Mouse (Mus musculus): ENCODE results near the gene Rora.

DNA sequence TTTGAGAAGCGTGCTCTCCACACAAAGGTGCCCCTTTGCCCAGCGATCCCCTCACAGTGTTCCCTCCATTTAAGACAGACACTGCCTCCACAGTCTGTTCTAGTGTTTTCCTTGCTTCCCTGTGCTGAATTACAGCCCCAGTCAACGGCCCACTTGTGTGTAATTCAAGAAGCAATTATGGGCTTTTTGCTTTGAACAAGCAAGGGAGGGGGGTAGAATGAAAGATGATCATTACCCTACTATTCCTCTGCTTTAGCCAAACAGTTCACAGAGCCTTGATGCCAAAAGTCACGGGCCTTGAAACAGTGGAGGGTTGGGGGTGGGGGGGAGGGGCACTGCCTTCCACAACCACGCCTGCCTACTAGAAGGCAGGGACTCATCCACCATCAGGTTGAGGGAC, 152.2 kb downstream of the Rora start:
- TF ChIP-seq CTCF (IDR thresholded peaks at IDR 0.05; ENCODE audit: control insufficient read depth, insufficient read depth, insufficient replicate concordance, low read depth, low read length) (no peak), POLR2A (IDR thresholded peaks at IDR 0.05; ENCODE audit: control insufficient read depth, low read depth, low read length) (no peak)
